Mouse (Mus musculus) MEL (cell line): ENCODE measurements around the gene Trnau1ap. TPM values are rescaled to one million over a fixed set of nuclear protein-coding genes. Genes with fewer than 3 reads are reported as not detected.
A peak's percentile ranks its signal among the peaks of the same experiment; 100 is the strongest.

Experiments used
- DNase-seq: peaks from one replicate; pipeline ENCODE4 v3.0.0; 2011; ENCODE audit warnings: low read depth, low spot score
- H3K27ac ChIP-seq: 2 replicates; pipeline ENCODE4 v1.5.1; 2012; ENCODE audit warnings: low read depth, mild to moderate bottlenecking, control low read depth, low read length, moderate library complexity; ENCODE audit not compliant: control insufficient read depth
- H3K27me3 ChIP-seq, 2 experiments: fragments of 150-350 bp in 1 of 2; sonication (generic) in 1 of 2; 2 replicates each; pipeline ENCODE4 v1.6.1; 2012; ENCODE audit warnings: low read length in 2 of 2, mild to moderate bottlenecking in 2 of 2, improper control_type of control experiment in 1 of 2, moderate library complexity in 1 of 2; ENCODE audit not compliant: insufficient read depth in 2 of 2, control insufficient read depth in 1 of 2
- H3K36me3 ChIP-seq, 2 experiments: 2 replicates each; pipeline ENCODE4 v1.6.1; 2012 to 2014; ENCODE audit warnings: low read length in 2 of 2, improper control_type of control experiment in 1 of 2, inconsistent platforms in 1 of 2, mild to moderate bottlenecking in 1 of 2; ENCODE audit not compliant: insufficient read depth in 2 of 2, control insufficient read depth in 1 of 2
- H3K4me1 ChIP-seq, 2 experiments: fragments of 150-350 bp in 1 of 2; sonication (generic) in 1 of 2; 2 replicates each; pipeline ENCODE4 v1.6.1; 2012; ENCODE audit warnings: low read length in 2 of 2, improper control_type of control experiment in 1 of 2, mild to moderate bottlenecking in 1 of 2; ENCODE audit not compliant: insufficient read depth in 2 of 2, control insufficient read depth in 1 of 2
- H3K4me3 ChIP-seq, 2 experiments: fragments of 150-350 bp in 1 of 2; sonication (generic) in 1 of 2; 2 replicates each; pipeline ENCODE4 v1.5.1; 2012; ENCODE audit warnings: low read depth in 2 of 2, low read length in 2 of 2, mild to moderate bottlenecking in 2 of 2, moderate library complexity in 2 of 2, control low read depth in 1 of 2, improper control_type of control experiment in 1 of 2; ENCODE audit not compliant: control insufficient read depth in 1 of 2, insufficient read depth in 1 of 2
- H3K79me2 ChIP-seq: 2 replicates; pipeline ENCODE4 v1.6.1; 2012; ENCODE audit warnings: mild to moderate bottlenecking, low read length, moderate library complexity; ENCODE audit not compliant: control insufficient read depth, poor library complexity, insufficient read depth
- H3K9ac ChIP-seq: 2 replicates; pipeline ENCODE4 v1.6.1; 2012; ENCODE audit warnings: low read depth, mild to moderate bottlenecking, control low read depth, low read length, moderate library complexity; ENCODE audit not compliant: control insufficient read depth, poor library complexity, severe bottlenecking
- H3K9me3 ChIP-seq: fragments of 150-350 bp; sonication (generic); replicated peaks from 2 replicates; pipeline ENCODE4 v1.6.1; 2012; ENCODE audit warnings: mild to moderate bottlenecking, low read length, improper control_type of control experiment, moderate library complexity; ENCODE audit not compliant: insufficient read depth
- BHLHE40 ChIP-seq: IDR thresholded peaks from 2 replicates; pipeline ENCODE4 v1.6.1; 2012; ENCODE audit warnings: low read depth, mild to moderate bottlenecking, inconsistent platforms, low read length, improper control_type of control experiment, borderline replicate concordance
- CHD2 ChIP-seq: IDR thresholded peaks from 2 replicates; pipeline ENCODE4 v1.6.1; 2011; ENCODE audit warnings: low read length, improper control_type of control experiment
- CTCF ChIP-seq, 3 experiments: IDR thresholded peaks in 2 of 3; conservative IDR thresholded peaks in 1 of 3; 2 replicates each; pipeline ENCODE4 v1.5.1; 2011 to 2012; ENCODE audit warnings: low read length in 3 of 3, low read depth in 2 of 3, mild to moderate bottlenecking in 2 of 3, improper control_type of control experiment in 1 of 3, inconsistent platforms in 1 of 3, mixed read lengths in 1 of 3, moderate library complexity in 1 of 3; ENCODE audit not compliant: control insufficient read depth in 1 of 3, insufficient read depth in 1 of 3, poor library complexity in 1 of 3, severe bottlenecking in 1 of 3
- E2F4 ChIP-seq: IDR thresholded peaks from 2 replicates; pipeline ENCODE4 v1.6.1; 2011; ENCODE audit warnings: low read depth, low read length, improper control_type of control experiment, borderline replicate concordance
- EP300 ChIP-seq, 2 experiments: IDR thresholded peaks; 2 replicates each; pipeline ENCODE4 v1.6.1; 2011; ENCODE audit warnings: improper control_type of control experiment in 2 of 2, low read length in 2 of 2, low read depth in 1 of 2, mild to moderate bottlenecking in 1 of 2
- ETS1 ChIP-seq: IDR thresholded peaks from 2 replicates; pipeline ENCODE4 v1.6.1; 2012; ENCODE audit warnings: low read depth, mild to moderate bottlenecking, inconsistent platforms, low read length, improper control_type of control experiment, moderate library complexity
- GATA1 ChIP-seq: IDR thresholded peaks from 2 replicates; pipeline ENCODE4 v1.6.1; 2011; ENCODE audit warnings: low read depth, low read length, improper control_type of control experiment
- MEF2A ChIP-seq: IDR thresholded peaks from 2 replicates; pipeline ENCODE4 v1.6.1; 2014; ENCODE audit warnings: low read depth, mild to moderate bottlenecking, inconsistent platforms, low read length, improper control_type of control experiment; ENCODE audit not compliant: poor library complexity, insufficient replicate concordance, severe bottlenecking; ENCODE audit errors: extremely low read depth
- MXI1 ChIP-seq: IDR thresholded peaks from 2 replicates; pipeline ENCODE4 v1.6.1; 2011; ENCODE audit warnings: mild to moderate bottlenecking, low read depth, low read length, improper control_type of control experiment
- MYB ChIP-seq: IDR thresholded peaks from 2 replicates; pipeline ENCODE4 v1.6.1; 2011; ENCODE audit warnings: mild to moderate bottlenecking, low read depth, low read length, improper control_type of control experiment
- NRF1 ChIP-seq: IDR thresholded peaks from 2 replicates; pipeline ENCODE4 v1.6.1; 2014; ENCODE audit warnings: low read depth, mild to moderate bottlenecking, inconsistent platforms, low read length, improper control_type of control experiment, moderate library complexity; ENCODE audit not compliant: poor library complexity, insufficient read depth, severe bottlenecking
- POLR2A ChIP-seq, 2 experiments: IDR thresholded peaks; 2 replicates each; pipeline ENCODE4 v1.6.1; 2011 to 2012; ENCODE audit warnings: low read length in 2 of 2, mild to moderate bottlenecking in 2 of 2, control low read depth in 1 of 2, improper control_type of control experiment in 1 of 2, low read depth in 1 of 2, moderate library complexity in 1 of 2; ENCODE audit not compliant: control insufficient read depth in 1 of 2, insufficient read depth in 1 of 2, poor library complexity in 1 of 2
- POLR2AphosphoS2 ChIP-seq: IDR thresholded peaks from 2 replicates; pipeline ENCODE4 v1.6.1; 2011; ENCODE audit warnings: low read length, improper control_type of control experiment
- POLR2AphosphoS5 ChIP-seq: IDR thresholded peaks from 2 replicates; pipeline ENCODE4 v1.6.1; 2012; ENCODE audit warnings: low read depth, borderline replicate concordance, mild to moderate bottlenecking, inconsistent platforms, low read length, moderate library complexity, mixed read lengths
- RAD21 ChIP-seq: IDR thresholded peaks from 2 replicates; pipeline ENCODE4 v1.6.1; 2011; ENCODE audit warnings: mild to moderate bottlenecking, low read depth, low read length, improper control_type of control experiment
- SIN3A ChIP-seq: IDR thresholded peaks from 2 replicates; pipeline ENCODE4 v1.6.1; 2012; ENCODE audit warnings: low read length, improper control_type of control experiment, inconsistent platforms
- SMC3 ChIP-seq: IDR thresholded peaks from 2 replicates; pipeline ENCODE4 v1.6.1; 2011; ENCODE audit warnings: low read depth, low read length, improper control_type of control experiment
- TBP ChIP-seq: IDR thresholded peaks from 2 replicates; pipeline ENCODE4 v1.8.0; 2011; ENCODE audit warnings: low read depth, low read length, improper control_type of control experiment
- ZC3H11A ChIP-seq: IDR thresholded peaks from 2 replicates; pipeline ENCODE4 v1.6.1; 2012; ENCODE audit warnings: low read depth, mild to moderate bottlenecking, inconsistent platforms, low read length, improper control_type of control experiment
- ZMIZ1 ChIP-seq: IDR thresholded peaks from 2 replicates; pipeline ENCODE4 v1.6.1; 2012; ENCODE audit warnings: low read depth, mild to moderate bottlenecking, inconsistent platforms, low read length, improper control_type of control experiment, moderate library complexity
- polyA plus RNA-seq, 2 experiments: library from polyadenylated mRNA; stranded (reverse) in 1 of 2; unstranded in 1 of 2; fragments of >175 nt in 1 of 2; fragments of >200 nt in 1 of 2; gene quantifications; 2 replicates each; pipeline versions ENCODE4 v1.2.1 to v1.2.4; 2012; ENCODE audit warnings: low replicate concordance in 2 of 2, low read depth in 1 of 2; ENCODE audit not compliant: insufficient read length in 2 of 2, insufficient read depth in 1 of 2, missing spikeins in 1 of 2
- total RNA-seq: library from RNA; depleted of rRNA; stranded (reverse); fragments of 300-350 nt; gene quantifications from 2 replicates; pipeline ENCODE4 v1.2.3, GENCODE M21; 2012

Gene Trnau1ap
- total and polyA plus RNA-seq, 3 experiments: 102 to 117 TPM; not detected in 1

GRCm38 (mm10) chr4:132346661-132347060, 17.3 kb upstream of the Trnau1ap start:
- H3K4me1 ChIP-seq: peaks cover 3 to 23% of the 10 kb centered on the region in 2 experiments; a peak in 3 of 4 replicates
- H3K79me2 ChIP-seq: peaks cover 45% of the 10 kb centered on the region
- no peak overlapping the region for H3K27ac ChIP-seq
- DNase-seq: peak; percentile 85
- H3K27me3 ChIP-seq: no peaks in the 10 kb centered on the region
- H3K9me3 ChIP-seq: no peaks in the 10 kb centered on the region
- H3K36me3 ChIP-seq: peaks cover under 1 to 22% of the 10 kb centered on the region in 2 experiments; a peak in 3 of 4 replicates
- no peak overlapping the region for H3K9ac ChIP-seq
- no peak overlapping the region for H3K4me3 ChIP-seq
- TF ChIP-seq TBP: peak; percentile 55; the same call in 1 of the 2 replicates
- TF ChIP-seq ETS1: no peak
- TF ChIP-seq ZMIZ1: no peak
- TF ChIP-seq MXI1: no peak
- TF ChIP-seq ZC3H11A: no peak
- no peak for TF ChIP-seq EP300 (IDR thresholded peaks at IDR 0.05; ENCODE audit: low read depth in 1 of 2, low read length in 2 of 2)
- TF ChIP-seq GATA1: no peak
- TF ChIP-seq CTCF (IDR thresholded peaks at IDR 0.05 in 2 of 3, conservative IDR thresholded peaks at IDR 0.05 in 1 of 3; ENCODE audit: control insufficient read depth in 1 of 3, insufficient read depth in 1 of 3, low read depth in 2 of 3, low read length in 3 of 3, poor library complexity in 1 of 3, severe bottlenecking in 1 of 3): peak in 2 of 3 experiments; percentile 29 to 47; a peak in 4 of 6 replicates
- no peak for TF ChIP-seq BHLHE40
- TF ChIP-seq, all 39 proteins: peak for 2

- Histone ChIP-seq H3K9ac (no peak overlapping the region), H3K4me1 (peaks cover 3 to 23% of the 10 kb centered on the region in 2 experiments; a peak in 3 of 4 replicates), H3K9me3 (no peaks in the 10 kb centered on the region), H3K27ac (no peak overlapping the region), H3K79me2 (peaks cover 45% of the 10 kb centered on the region), H3K4me3 (no peak overlapping the region), H3K27me3 (no peaks in the 10 kb centered on the region), H3K36me3 (peaks cover 0 to 19% of the 10 kb centered on the region in 2 experiments; a peak in 2 of 4 replicates)
- peak; percentile 40 for DNase-seq
- no peak for TF ChIP-seq POLR2AphosphoS5
- TF ChIP-seq CHD2: no peak
- no peak for TF ChIP-seq EP300 (IDR thresholded peaks at IDR 0.05; ENCODE audit: low read depth in 1 of 2, low read length in 2 of 2)
- TF ChIP-seq POLR2A (IDR thresholded peaks at IDR 0.05; ENCODE audit: control insufficient read depth in 1 of 2, insufficient read depth in 1 of 2, low read depth in 1 of 2, low read length in 2 of 2, poor library complexity in 1 of 2): no peak
- no peak for TF ChIP-seq POLR2AphosphoS2
- no peak for TF ChIP-seq MEF2A
- TF ChIP-seq NRF1: no peak
- no peak for TF ChIP-seq ETS1
- TF ChIP-seq SMC3: no peak
- TF ChIP-seq ZMIZ1: no peak
- TF ChIP-seq SIN3A: no peak
- no peak for TF ChIP-seq RAD21
- TF ChIP-seq ZC3H11A: no peak
- no peak for TF ChIP-seq E2F4
- TF ChIP-seq MXI1: no peak
- TF ChIP-seq MYB: no peak
Measured at GRCm38 (mm10) chr4:132346261-132346660, 16.9 kb upstream of the Trnau1ap start.
